30 mouse cellular contexts compared by ENCODE assay signal in the genomic region with DNA sequence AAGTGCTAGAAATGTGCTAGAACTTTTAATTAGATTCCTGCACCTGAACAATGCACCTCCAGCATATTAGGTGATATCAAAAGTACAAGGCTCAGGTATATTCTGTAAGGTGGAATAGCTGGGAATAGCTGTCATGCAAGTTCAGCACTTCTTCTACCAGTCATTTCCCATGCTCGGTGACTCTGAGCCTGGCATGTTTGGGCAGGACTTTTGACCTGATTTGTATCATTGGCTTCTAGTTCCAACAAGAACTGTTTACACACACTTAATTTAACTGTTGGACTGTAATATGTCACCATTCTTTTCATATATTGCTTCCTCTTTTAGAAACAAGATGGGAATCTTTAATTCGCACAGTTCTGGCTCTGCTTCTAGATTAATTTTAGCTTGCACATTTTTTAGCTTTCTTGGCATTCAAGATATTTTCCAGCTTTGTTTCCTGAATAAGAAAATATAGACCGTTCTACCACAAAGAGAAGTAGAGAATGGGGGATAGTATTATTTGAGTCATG. TPM values are rescaled to one million over a fixed set of nuclear protein-coding genes. Genes with fewer than 3 reads are reported as not detected.
"Had no signal": no experiment of that assay in that cellular context is flagged by ENCODE, and none has a peak within 500 bp of the region (broad histone marks: within the 10 kb centered on the region; RNA-seq: fewer than 3 reads in every experiment).

No protein-coding gene starts in this region.

- DNase-seq: gastrocnemius, postnatal 14 days; gastrocnemius, postnatal 36 days; heart, adult 18-20 months; heart, postnatal 14 days; heart, postnatal 36 days; kidney, adult 11 months; kidney, adult 2 months; kidney, adult 9 months; kidney, postnatal 14 days; kidney, postnatal 36 days; layer of hippocampus, adult 9-11 months; layer of hippocampus, postnatal 36 days; liver, embryonic 13.5 days had no signal

- H3K9ac ChIP-seq: heart, embryonic 13.5 days; heart, embryonic 15.5 days; hindbrain, embryonic 13.5 days; hindbrain, embryonic 15.5 days; kidney, embryonic 15.5 days; limb, embryonic 12.5 days; liver, embryonic 13.5 days; liver, embryonic 15.5 days had no signal

- H3K27ac ChIP-seq: heart, embryonic 10.5 days; heart, embryonic 13.5 days; heart, embryonic 15.5 days; hindbrain, embryonic 13.5 days; hindbrain, embryonic 15.5 days; hindbrain, postnatal 0 days; kidney, embryonic 15.5 days; kidney, postnatal 0 days; limb, embryonic 10.5 days; limb, embryonic 12.5 days; liver, embryonic 13.5 days; liver, embryonic 15.5 days had no signal

- H3K27me3 ChIP-seq: heart, embryonic 13.5 days; heart, embryonic 15.5 days; hindbrain, embryonic 13.5 days; hindbrain, embryonic 15.5 days; kidney, embryonic 15.5 days; liver, embryonic 13.5 days; liver, embryonic 15.5 days had no signal

- ATAC-seq: hindbrain, postnatal 0 days; intestine, embryonic 16.5 days had no signal

- H3K4me3 ChIP-seq: heart, embryonic 10.5 days; heart, embryonic 13.5 days; heart, embryonic 15.5 days; hindbrain, embryonic 13.5 days; hindbrain, embryonic 15.5 days; kidney, embryonic 15.5 days; limb, embryonic 10.5 days; limb, embryonic 12.5 days; liver, embryonic 13.5 days; liver, embryonic 15.5 days had no signal

- H3K36me3 ChIP-seq: heart, embryonic 10.5 days; heart, embryonic 13.5 days; heart, embryonic 15.5 days; hindbrain, embryonic 13.5 days; hindbrain, embryonic 15.5 days; kidney, embryonic 15.5 days; limb, embryonic 10.5 days; limb, embryonic 12.5 days; liver, embryonic 13.5 days; liver, embryonic 15.5 days had no signal

- H3K9me3 ChIP-seq: heart, embryonic 10.5 days; heart, embryonic 13.5 days; heart, embryonic 15.5 days; hindbrain, embryonic 13.5 days; hindbrain, embryonic 15.5 days; kidney, embryonic 15.5 days; limb, embryonic 10.5 days; limb, embryonic 12.5 days; liver, embryonic 13.5 days; liver, embryonic 15.5 days had no signal

- H3K4me1 ChIP-seq: heart, embryonic 13.5 days; heart, embryonic 15.5 days; hindbrain, embryonic 13.5 days; hindbrain, embryonic 15.5 days; liver, embryonic 13.5 days; liver, embryonic 15.5 days had no signal

- H3K4me2 ChIP-seq: heart, embryonic 13.5 days; heart, embryonic 15.5 days; hindbrain, embryonic 13.5 days; hindbrain, embryonic 15.5 days; kidney, embryonic 15.5 days; limb, embryonic 12.5 days; liver, embryonic 11.5 days; liver, embryonic 13.5 days; liver, embryonic 15.5 days had no signal

RNA-seq across cellular contexts. Expression of gene Cdkn2b, which starts 42.3 kb away (rescaled TPM):
- total RNA-seq: hematopoietic stem cell, adult 5-6 weeks had no signal
- polyA plus RNA-seq: liver, embryonic 15.5 days had no signal

RNA-seq across cellular contexts. Expression of gene Cdkn2a, which starts 58.7 kb away (rescaled TPM):
- total RNA-seq: gastrocnemius, postnatal 14 days; gastrocnemius, postnatal 36 days; heart, postnatal 36 days; hematopoietic stem cell, adult 5-6 weeks; hindbrain, postnatal 0 days; layer of hippocampus, postnatal 36 days had no signal
- polyA plus RNA-seq: heart, embryonic 10.5 days; heart, embryonic 13.5 days; heart, embryonic 15.5 days; heart, postnatal 0 days; hindbrain, embryonic 11.5 days; hindbrain, embryonic 13.5 days; hindbrain, embryonic 15.5 days; hindbrain, postnatal 0 days; intestine, embryonic 14.5 days; intestine, embryonic 16.5 days; kidney, embryonic 15.5 days; kidney, postnatal 0 days; limb, embryonic 10.5 days; limb, embryonic 12.5 days; liver, embryonic 11.5 days; liver, embryonic 13.5 days; liver, embryonic 15.5 days had no signal
